Mouse (Mus musculus): Measurements from ENCODE around the gene Wbp1.
"Not testable (repeated sequence)": the region's sequence is repeated elsewhere in the genome, so short reads cannot be mapped to it uniquely, and the experiment has no call there.

The Wbp1 gene

GRCm38 (mm10) chr6:83120930-83121862 lies at the start of gene Wbp1:
Wbp1 (minus strand) TSS chr6:83121559.
- peak; percentile 98 for DNase-seq (ENCODE audit: low spot score)

GRCm38 (mm10) chr6:83171063-83171462 lies 49.7 kb upstream of the Wbp1 start:
- DNase-seq (ENCODE audit: low spot score) = no peak

- DNase-seq (ENCODE audit: low spot score) = no peak
These were observed 48.5 kb upstream of the Wbp1 start for GRCm38 (mm10) chr6:83169872-83170271.

- no peak for DNase-seq (ENCODE audit: low spot score)
These were observed 44.9 kb upstream of the Wbp1 start for GRCm38 (mm10) chr6:83166243-83166630.

GRCm38 (mm10) chr6:83165607-83166242 lies 44.4 kb upstream of the Wbp1 start, which contains the start of gene Dctn1:
Dctn1 (plus strand) TSS chr6:83165920.
- peak; percentile 93 for DNase-seq (ENCODE audit: low spot score)

GRCm38 (mm10) chr6:83165026-83165606 lies 43.8 kb upstream of the Wbp1 start:
- no peak for DNase-seq (ENCODE audit: low spot score)

- no peak for DNase-seq (ENCODE audit: low spot score)
These were observed 41.3 kb upstream of the Wbp1 start for GRCm38 (mm10) chr6:83162701-83163100.

GRCm38 (mm10) chr6:83161921-83162641 lies 40.7 kb upstream of the Wbp1 start:
- DNase-seq (ENCODE audit: low spot score) = no peak

GRCm38 (mm10) chr6:83161442-83161841 lies 40.1 kb upstream of the Wbp1 start:
- DNase-seq (ENCODE audit: low spot score) = no peak

GRCm38 (mm10) chr6:83159456-83159855 lies 38.1 kb upstream of the Wbp1 start:
- not testable (repeated sequence) for DNase-seq (ENCODE audit: low spot score)

DNA sequence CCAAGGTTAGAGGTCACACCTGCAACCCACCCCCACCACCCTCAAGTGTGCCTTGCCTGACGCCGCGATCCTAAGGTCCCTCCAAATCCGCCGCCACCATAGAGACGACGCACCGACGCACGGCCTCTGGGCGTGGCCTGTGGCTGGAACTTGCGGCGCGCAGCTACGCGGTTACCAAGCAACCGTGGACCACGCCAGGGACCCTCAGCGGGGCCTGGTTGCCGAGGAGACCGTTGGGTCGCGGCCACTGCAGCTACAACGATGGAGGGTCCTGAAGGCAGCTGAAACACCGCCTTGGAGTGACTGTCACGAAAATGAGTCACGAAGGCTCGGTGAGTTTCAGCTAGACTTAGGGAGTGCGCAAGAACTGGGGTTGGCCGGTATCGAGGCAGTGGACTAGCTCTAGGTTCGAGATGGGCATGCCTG lies 34.9 kb upstream of the Wbp1 start, which contains the start of the genes Wdr54 and 1700003E16Rik:
Gene Wdr54 (minus strand): TSS at position 139 of the 426 bp plus-strand sequence.
Gene 1700003E16Rik (plus strand): TSS at position 146 of the 426 bp plus-strand sequence.
- DNase-seq (ENCODE audit: low spot score) = peak; percentile 76

GRCm38 (mm10) chr6:83155552-83156238 lies 34.3 kb upstream of the Wbp1 start:
- DNase-seq (ENCODE audit: low spot score) = no peak

GRCm38 (mm10) chr6:83153485-83153884 lies 32.1 kb upstream of the Wbp1 start:
- DNase-seq (ENCODE audit: low spot score) = no peak

- DNase-seq (ENCODE audit: low spot score) = no peak
These were observed 31.7 kb upstream of the Wbp1 start for GRCm38 (mm10) chr6:83153038-83153437.

DNA sequence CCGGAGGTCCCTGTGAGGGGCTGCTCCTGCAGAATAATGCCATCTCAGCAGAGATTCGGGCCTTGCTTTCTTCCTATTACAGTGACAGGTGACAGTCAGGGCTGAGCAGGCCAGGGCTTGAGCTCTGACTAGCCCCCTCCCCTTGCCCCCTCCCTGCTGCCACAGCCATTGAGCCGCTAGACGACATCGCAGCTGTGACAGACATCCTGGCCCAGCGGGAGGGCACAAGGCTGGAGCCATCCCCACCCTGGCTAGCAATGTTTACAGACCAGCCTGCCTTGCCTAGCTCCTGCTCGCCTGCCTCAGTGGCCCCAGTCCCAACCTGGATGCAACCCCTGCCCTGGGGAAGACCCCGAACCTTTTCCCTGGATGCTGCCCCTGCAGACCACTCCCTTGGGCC lies 30.4 kb upstream of the Wbp1 start:
- DNase-seq (ENCODE audit: low spot score) = no peak

DNA sequence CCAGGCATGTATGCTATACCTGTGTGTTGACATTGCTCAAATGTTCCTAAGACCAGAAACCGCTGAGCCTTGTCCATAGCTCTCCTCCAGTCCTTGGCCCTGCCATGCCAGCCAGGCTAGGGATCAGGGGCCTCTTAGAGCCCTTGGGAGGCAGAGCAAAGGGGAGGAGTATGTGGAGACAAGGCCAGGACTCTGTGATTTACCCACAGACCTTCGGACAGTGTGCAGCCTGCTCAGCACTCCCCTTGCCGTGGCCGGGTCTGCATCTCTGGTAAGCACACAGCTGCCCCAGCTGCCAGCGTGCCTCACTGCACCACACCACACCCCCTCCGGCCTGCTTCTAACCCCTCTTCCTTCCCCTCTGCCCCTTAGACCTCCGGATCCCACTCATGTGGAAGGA lies 25.9 kb upstream of the Wbp1 start:
- DNase-seq (ENCODE audit: low spot score) = no peak

GRCm38 (mm10) chr6:83145805-83146204 lies 24.4 kb upstream of the Wbp1 start:
- no peak for DNase-seq (ENCODE audit: low spot score)

DNA sequence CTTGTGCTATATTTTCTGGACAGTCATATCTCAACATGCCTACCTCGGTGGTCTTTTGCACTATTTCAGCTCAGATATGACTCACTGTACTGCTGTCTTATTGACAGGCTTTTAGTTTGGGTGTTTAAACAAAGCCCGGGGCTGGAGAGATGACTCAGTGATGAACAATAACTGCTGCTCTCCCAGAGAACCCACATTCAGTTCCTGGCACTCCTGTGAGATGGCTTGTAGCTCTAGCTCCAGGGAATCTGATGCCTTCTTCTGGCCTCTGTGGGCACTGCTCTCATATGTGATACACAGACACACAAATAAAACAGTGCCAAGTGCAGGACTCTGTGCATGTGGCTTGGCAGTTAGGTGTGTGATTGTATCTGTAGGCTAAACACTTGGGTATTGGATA lies 23.9 kb upstream of the Wbp1 start:
- no peak for DNase-seq (ENCODE audit: low spot score)

- DNase-seq (ENCODE audit: low spot score) = no peak
These were observed 21.5 kb upstream of the Wbp1 start for GRCm38 (mm10) chr6:83142886-83143285.

GRCm38 (mm10) chr6:83142211-83142731 lies 20.9 kb upstream of the Wbp1 start:
- DNase-seq (ENCODE audit: low spot score) = peak; percentile 74

GRCm38 (mm10) chr6:83141636-83142035 lies 20.3 kb upstream of the Wbp1 start:
- DNase-seq (ENCODE audit: low spot score) = no peak

Measured in layer of hippocampus, adult 11-12 months (tissue).